Mouse (Mus musculus): ENCODE measurements at regions not wholly inside any gene's neighbourhood (a gene's known extent, or its start where the extent isn't known, plus 50 kb on each side); places are given as distances from the start of the nearest gene placed in this dataset.

DNA sequence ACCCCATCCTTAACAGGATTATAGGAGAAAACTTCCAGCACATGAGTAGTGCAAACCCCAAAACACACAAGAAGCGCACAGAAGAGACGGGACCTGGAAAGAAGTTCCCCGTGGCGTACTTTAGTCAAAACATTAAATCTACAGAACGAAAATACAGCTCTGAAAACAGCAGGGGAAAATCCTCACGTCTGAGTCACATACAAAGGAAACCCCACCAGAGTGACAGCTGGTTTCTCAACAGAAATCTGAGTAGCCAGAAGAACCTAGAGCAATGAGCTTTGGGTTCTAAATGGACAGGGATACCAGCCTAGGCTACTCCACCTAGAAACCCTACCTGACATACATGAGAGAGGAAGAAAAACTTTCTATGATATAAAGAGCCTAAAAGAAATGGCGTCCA lies 234.0 kb upstream of the Hs6st1 start:
- TF ChIP-seq CTCF (IDR thresholded peaks at IDR 0.05) (no peak), EP300 (IDR thresholded peaks at IDR 0.05) (no peak)
